Comparison of ENCODE assay signal across 12 mouse cellular contexts in the genomic region with DNA sequence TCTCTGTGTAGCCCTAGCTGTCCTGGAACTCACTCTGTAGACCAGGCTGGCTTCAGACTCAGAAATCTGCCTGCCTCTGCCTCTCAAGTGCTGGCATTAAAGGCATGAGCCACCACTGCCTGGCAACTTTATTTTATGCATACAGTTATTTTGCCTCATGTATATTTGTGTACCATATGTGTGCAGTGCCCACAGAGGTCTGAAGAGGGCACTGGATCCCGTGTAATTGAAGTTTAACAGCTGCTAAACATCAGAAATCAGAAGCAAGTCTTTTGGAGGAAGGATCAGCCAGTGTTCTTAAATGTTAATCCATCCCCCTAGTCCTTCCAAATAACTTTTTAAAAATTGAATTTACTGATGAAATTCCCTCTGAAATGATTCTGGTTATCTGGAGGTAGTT.
DNase-seq lines count a peak whose midpoint lies in the region; TF ChIP-seq lines count a peak whose summit lies in the region.
"Had no signal": no experiment of that assay in that cellular context is flagged by ENCODE, and none has a peak within 500 bp of the region (broad histone marks: within the 10 kb centered on the region; RNA-seq: fewer than 3 reads in every experiment).

No protein-coding gene starts in this region.

- H3K27me3 ChIP-seq in kidney, adult 2 months (replicated peaks; ENCODE audit: control insufficient read depth, insufficient read depth, low read length), result no peaks in the 10 kb centered on the region
- H3K27me3 ChIP-seq: midbrain, embryonic 12.5 days; stomach, embryonic 15.5 days had no signal

- 79% methylated on average over 1 of the region's 1 CpGs for WGBS in kidney, adult 2 months

- no peak overlapping the region for H3K4me3 ChIP-seq in kidney, adult 2 months (ENCODE audit: insufficient read depth, low read depth, low read length)
- H3K4me3 ChIP-seq: midbrain, embryonic 12.5 days; stomach, embryonic 15.5 days had no signal

- peaks cover 1% of the 10 kb centered on the region; the same call in 1 of the 2 replicates for H3K36me3 ChIP-seq in kidney, adult 2 months (ENCODE audit: control insufficient read depth, insufficient read depth, low read length)
- H3K36me3 ChIP-seq: midbrain, embryonic 12.5 days; stomach, embryonic 15.5 days had no signal

- no peaks in the 10 kb centered on the region for H3K4me1 ChIP-seq in kidney, adult 2 months (ENCODE audit: control insufficient read depth, insufficient read depth, low read length)
- H3K4me1 ChIP-seq: midbrain, embryonic 12.5 days; stomach, embryonic 15.5 days had no signal

- DNase-seq in kidney, adult 2 months, result peak; percentile 14
- no peak for DNase-seq in kidney, adult 11 months
- peak; percentile 19 for DNase-seq in lung, postnatal 36 days
- no peak for DNase-seq in lung, postnatal 4 days
- DNase-seq in NIH3T3 (ENCODE audit: low read depth), result peak; percentile 29
- DNase-seq in mesoderm, embryonic 11.5 days (ENCODE audit: low read depth, low spot score), result peak; percentile 5
- no peak for DNase-seq in left cerebral cortex, adult 8-10 months (ENCODE audit: low spot score in 2 of 2)
- DNase-seq: cerebellum, postnatal 25 days; right cerebral cortex, postnatal 14 days had no signal

- TF ChIP-seq CTCF in kidney, adult 2 months (conservative IDR thresholded peaks at IDR 0.05; ENCODE audit: insufficient read depth, insufficient read length, low read depth, low read length), result peak; percentile 25; the same call in 1 of the 2 replicates

- TF ChIP-seq POLR2A in kidney, adult 2 months (IDR thresholded peaks at IDR 0.05; ENCODE audit: low read depth, low read length), result no peak

- H3K27ac ChIP-seq in kidney, adult 2 months (ENCODE audit: insufficient read depth, low read depth, low read length), result no peak overlapping the region
- H3K27ac ChIP-seq: liver, embryonic 14.5 days; midbrain, embryonic 12.5 days; stomach, embryonic 15.5 days had no signal

Comparison
In these comparisons a context has a peak if more than half of its experiments do, and no peak if none do; other contexts are left out.
1. DNase-seq: peak in kidney, adult 2 months (single experiment), lung, postnatal 36 days (single experiment), NIH3T3 (single experiment) and mesoderm, embryonic 11.5 days (single experiment); none in kidney, adult 11 months (single experiment), lung, postnatal 4 days (0 of 2) and left cerebral cortex, adult 8-10 months (0 of 2).